Mouse (Mus musculus) left cerebral cortex, adult 9 months (tissue): ENCODE data around the gene Nup88.
A peak's percentile ranks its signal among the peaks of the same experiment; 100 is the strongest.

Experiments used
- DNase-seq, 2 experiments: peaks; one replicate each; pipeline ENCODE4 v3.0.0; 2022; ENCODE audit warnings: low spot score in 2 of 2

The Nup88 gene

DNA sequence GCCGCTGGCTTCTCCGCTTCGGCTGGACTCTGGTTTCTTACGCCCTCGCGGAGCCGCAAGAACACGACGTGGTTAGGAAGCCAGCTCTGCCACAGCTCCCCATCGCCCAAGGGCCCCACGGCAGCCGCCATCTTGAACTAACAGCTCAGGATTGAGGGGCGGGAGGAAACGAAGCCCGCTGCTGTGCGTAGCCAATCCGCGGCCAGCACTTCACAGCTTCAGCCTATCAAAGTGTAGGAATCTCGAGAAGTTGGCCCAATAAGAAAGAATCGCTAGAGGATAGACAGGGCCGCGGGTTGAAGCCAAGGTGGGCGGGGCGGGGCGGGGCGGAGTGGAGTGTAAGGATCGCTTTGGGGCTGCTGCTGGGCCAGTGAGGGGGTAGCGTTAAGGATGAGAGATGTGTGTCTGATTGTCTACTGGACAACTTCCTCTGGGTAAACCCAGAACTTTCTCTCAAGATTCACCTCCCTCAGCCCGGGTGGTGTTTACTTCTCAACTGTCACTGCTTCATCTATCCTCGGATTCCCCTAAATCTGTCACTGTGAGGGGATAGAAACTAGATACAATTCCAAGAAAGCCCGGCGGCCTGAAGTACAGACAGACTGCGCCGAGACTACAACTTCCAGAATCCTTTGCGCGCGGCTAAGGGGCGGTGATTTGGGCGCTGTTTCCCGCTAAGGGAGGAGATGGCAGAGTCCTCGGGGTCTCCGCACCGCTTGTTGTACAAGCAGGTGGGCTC, at the start of gene Nup88, which contains the start of gene Rpain:
Gene Nup88 (minus strand): TSS at position 153 of the 739 bp plus-strand sequence.
Gene Rpain (plus strand): TSS at position 393 of the 739 bp plus-strand sequence.
- DNase-seq, result peak; percentile 91 to 96

DNA sequence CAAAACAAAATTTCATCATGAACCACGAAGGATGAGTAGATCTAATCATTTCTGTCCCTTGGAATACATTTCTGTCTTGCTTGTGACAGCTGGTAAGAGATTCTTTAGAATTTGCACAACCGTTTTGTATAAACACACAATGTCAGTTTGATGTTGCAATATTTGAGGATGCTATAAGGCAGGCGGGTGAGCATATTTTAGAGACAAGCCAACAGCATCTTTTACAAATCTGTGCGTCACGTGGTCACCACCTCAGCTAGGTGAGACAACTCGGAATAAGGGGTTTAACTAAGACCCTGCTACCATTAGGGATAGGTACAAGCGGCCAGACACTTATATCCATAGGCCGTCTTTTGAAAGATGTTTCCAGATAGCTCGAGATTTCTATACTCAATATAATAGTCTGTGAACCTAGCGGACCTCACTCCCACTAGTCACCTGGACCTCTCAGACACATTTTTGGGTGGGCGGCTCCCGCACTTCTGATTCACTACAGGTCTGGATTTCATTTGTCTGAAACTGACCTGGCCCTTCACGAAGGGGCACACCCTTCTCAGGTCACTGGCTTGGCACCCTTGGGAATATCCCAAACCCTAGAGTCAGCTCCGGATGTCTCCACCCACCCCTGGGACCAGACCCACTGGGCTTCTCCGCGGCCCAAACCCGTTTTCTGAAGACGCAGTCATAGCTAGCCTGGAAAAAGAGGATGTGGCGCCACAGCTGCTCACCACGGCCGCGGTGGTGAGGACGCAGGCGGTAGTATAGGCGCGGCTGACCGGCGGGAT, 48.8 kb upstream of the Nup88 start:
- no peak for DNase-seq

- DNase-seq, result no peak
Measured at GRCm38 (mm10) chr11:71017051-71017450, 47.3 kb upstream of the Nup88 start.

GRCm38 (mm10) chr11:71012743-71013142, 43.0 kb upstream of the Nup88 start:
- DNase-seq, result no peak

DNA sequence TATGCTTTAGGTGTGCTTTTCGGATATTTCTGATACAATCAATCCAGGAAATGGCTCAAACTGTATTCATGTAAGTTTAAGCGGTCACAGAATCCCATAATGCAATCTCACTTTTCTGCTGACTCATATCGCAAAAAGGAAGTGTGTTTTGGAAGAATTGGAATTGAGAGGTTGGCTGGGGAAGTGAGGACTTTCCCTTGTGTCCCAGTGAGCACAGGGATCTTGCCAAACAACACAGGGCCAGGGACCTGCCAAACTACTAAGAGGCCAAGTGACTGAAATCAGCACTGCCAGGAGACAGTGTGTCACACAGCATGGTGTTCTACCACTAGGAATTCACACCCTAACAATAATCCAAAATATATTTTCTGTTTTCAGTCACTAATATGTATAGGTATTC, 38.5 kb upstream of the Nup88 start:
- no peak for DNase-seq

DNA sequence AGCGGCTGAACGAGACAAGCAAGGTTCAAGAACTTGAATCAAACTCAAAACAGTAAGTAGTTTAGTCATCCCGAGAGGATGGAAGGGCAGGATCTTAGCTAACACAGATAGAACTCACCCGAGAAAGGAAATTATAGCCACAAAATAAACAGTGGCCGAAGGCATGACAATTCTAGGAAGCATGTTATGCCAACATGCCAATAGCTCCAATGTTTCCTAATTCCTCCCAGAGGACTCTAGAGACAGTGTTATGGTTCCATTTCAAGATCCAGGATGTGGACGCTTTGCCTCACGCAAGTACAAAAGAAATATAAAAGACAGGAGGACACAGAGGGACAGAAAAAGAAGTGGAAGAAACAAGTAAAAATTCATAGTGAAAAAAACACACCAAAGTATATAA, 38.1 kb upstream of the Nup88 start:
- no peak for DNase-seq

GRCm38 (mm10) chr11:71007026-71007425, 37.3 kb upstream of the Nup88 start:
- no peak for DNase-seq

DNA sequence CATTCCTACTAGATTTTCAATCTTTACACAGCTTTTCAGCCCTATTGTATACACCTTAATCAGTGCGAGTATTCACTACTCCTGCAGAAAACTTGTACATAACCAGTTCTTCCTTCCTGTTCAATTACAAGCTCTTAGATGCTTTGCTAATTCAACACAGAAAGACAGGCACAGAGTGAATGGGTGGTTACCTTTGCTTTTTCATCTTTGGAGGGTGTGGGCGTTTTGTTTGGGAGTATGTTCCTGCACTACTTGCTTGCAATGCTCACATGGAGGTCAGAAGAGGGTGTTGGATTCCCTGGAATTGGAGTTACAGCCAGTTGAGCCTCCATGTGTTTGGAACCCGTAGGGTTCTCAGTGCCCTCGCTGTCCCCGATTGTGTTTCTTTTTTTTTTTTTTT, 35.3 kb upstream of the Nup88 start:
- DNase-seq, result no peak

DNA sequence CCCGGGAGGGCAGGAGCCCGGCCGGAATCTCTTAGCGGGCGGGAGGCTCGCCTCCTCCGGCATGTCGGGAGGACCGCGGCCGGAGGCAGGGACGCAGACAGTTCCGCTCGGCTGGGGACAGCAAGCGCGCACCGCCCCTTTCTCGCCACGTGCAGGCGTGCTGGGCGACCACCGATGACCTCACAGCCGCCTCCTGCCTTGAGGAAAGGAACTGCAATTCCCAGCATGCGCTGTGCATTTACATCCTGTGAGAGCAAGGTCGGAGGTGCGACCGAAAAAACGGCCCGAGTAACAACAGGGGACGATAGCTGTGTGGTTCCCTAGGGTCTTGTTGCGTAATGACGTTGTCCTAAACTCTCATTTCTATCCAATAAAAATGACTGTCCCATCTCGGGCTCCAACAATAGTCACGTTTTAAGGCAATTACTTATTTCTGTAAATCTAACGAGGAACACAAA, 34.6 kb upstream of the Nup88 start, which contains the start of gene Dhx33:
Gene Dhx33 (minus strand): TSS at position 122 of the 458 bp plus-strand sequence.
- DNase-seq, result peak; percentile 91 to 98

DNA sequence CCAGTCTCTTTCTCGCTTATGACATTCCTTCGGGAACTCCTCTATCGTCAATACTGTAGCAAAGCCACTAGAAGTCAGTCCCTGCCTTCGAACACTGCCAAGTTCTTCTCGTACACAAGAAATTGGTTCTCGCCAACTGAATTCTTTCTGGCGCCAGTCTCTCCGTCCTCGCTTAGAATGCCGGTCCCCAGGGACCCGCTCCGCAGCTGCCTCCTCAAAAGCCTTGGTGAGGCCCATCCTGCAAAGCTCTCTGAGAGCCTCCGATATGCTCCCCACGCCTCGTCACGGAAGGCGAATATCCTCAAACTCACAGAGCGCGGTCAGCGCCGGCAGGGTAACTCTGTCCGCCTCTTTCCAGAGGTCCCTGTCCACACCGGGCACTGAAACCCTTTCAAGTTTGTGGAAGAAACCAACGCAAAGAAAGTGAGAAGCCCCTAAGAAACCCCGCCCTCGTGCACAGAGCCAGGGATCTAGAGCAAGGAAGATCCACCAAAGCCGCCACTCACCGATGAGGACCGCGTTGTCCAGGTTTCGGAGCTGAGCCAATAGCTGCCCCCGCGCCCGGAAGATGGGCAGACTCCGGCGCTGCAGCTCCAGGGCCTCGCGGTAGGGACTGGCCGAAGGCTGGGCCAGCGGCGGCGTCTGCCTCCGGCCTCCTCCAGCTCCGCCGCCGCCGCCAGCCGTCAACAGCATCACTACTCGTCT, 34.0 kb upstream of the Nup88 start:
- DNase-seq, result no peak

DNA sequence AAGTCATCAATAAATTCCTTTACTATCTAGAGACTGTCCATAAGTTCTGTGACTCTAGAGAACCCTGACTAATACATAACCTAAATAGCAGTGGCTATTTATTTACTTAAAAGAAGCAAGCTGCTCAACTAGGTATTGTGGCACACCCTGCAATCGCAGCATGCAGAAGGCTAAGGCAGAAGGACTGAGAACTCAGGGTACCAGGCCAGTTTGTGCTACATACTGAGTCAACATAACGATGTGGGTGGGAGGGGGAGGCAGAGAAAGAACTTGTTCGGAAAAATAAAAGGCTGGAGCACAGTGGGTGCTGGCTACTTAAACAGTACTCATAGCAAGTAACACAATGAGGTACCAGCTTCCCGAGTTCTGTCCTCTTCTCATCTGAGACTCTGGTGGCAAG, 31.4 kb upstream of the Nup88 start:
- DNase-seq, result no peak

DNA sequence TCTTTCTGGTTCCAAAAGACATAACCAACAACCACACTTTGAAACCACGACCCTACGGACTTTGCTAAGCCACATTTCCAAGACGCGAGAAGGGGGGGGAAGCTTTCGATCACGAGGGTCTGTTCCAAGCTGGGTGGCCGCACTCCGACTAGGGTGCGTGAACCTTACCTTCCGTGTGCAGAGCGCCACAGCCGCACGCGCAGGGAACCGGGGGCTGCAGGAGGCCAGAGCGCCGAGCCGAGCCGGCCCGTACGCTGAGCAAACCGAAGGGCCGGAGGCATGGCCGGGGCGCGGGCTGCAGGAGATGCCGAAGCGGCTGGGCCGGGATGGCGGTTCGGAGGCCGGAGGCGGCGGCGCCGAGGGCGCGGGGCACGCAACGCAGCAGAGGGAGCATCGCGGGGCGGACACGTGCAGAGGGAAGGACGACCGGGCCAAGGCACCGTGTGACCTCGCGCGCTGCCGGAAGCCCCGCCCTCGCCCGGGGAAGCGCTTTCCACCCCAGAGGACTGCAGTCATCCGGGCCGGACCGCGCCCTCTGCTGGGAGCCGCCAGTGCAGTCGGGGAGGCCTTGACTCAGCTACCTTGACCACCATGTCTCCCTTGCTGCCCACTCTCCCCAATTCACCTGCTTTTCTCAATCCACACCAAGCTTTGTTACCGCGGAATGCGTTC, 12.9 kb upstream of the Nup88 start, which contains the start of gene C1qbp:
Gene C1qbp (minus strand): TSS at position 470 of the 672 bp plus-strand sequence.
- DNase-seq, result peak; percentile 61 to 93

DNA sequence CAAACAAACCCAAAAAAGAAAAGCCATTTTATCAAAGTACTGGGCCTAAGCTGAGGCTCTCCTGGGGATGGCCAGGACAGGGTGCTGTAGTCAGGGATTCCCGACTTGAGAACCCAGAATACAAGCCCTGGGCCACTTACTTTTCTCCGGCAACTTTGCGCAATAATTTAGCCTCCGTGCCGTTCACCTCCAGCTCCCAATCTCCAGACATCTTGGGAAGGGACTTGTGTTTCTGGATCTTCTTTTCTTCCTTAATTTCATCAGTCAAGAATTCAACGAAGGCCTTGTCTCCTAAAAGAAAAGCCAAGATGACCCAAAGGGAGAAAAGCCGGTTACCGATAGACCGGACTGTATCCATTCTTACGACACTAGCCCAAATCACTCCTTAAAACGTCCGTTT, 12.3 kb upstream of the Nup88 start:
- no peak for DNase-seq

DNA sequence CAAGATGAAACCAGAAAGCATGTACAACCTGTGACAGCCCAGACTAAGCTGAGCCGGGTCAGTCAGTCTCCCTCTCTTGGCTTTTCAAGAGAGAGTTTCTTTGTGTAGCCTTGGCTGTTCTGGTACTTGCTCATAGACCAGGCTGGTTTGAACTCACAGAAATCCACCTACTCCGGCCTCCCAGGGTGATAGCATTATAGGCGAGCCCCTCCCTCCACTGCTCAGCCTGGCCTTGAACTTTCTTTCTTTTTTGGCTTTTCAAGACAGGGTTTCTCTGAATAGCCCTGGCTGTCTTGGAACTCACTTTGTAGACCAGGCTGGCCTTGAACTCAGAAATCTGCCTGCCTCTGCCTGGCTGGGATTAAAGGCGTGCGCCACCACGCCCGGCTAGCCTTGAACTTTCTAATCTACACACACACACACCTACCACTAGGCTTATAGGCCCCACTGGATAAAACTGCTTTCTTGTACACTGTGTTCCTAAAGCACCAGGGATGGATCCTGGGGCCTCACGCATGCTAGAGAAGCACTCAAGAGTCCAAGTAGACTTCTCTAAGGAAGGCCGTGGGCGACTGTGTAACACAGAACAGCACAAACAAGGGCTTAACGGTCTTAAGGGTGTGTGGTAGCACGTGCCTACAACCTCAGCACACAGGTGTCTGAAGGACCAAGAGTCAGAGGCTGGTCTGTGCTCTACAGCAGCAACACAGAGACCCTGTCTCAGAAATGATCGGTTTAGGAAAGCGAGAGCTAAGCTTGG, 11.2 kb upstream of the Nup88 start:
- DNase-seq, result no peak

GRCm38 (mm10) chr11:70980232-70980631, 10.5 kb upstream of the Nup88 start:
- no peak for DNase-seq

DNA sequence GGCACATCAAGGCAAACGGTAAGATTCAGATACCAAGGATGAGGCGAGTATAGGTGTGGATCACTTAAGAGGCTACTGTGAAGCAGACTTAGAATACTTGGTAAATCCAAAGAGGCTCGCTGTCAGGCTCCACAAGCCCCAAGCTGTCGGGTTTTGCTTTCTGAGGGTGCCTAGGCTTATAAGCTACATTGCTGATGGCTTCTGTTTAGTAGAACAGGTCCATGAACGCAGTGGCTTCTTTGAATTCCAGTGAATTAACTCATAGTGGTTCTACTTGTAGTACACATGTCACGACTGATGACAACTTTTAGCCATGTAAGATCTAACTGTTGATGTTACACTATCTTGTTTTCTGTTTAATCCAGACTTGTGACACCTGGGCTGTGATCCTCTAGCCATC, 7.5 kb upstream of the Nup88 start:
- no peak for DNase-seq

GRCm38 (mm10) chr11:70975193-70975592, 5.4 kb upstream of the Nup88 start:
- peak in 1 of 2 experiments; percentile 28 for DNase-seq

- no peak for DNase-seq
Measured at GRCm38 (mm10) chr11:70973947-70974346, 4.2 kb upstream of the Nup88 start.

GRCm38 (mm10) chr11:70972586-70972985, 2.8 kb upstream of the Nup88 start:
- DNase-seq, result no peak
